In genomic region chr9:58739791-58740190, GRCm38 (mm10) we compare ENCODE assay signal across 16 mouse cellular contexts. TPM values are rescaled to one million over a fixed set of nuclear protein-coding genes. Genes with fewer than 3 reads are reported as not detected.
DNase-seq lines count a peak whose midpoint lies in the region; ATAC-seq and TF ChIP-seq lines count a peak whose summit lies in the region.
"Had no signal": no experiment of that assay in that cellular context is flagged by ENCODE, and none has a peak within 500 bp of the region (broad histone marks: within the 10 kb centered on the region; RNA-seq: fewer than 3 reads in every experiment).

No protein-coding gene starts in this region.

- peak overlapping the region; percentile 17; the same call in 1 of the 2 replicates for H3K27ac ChIP-seq in heart, embryonic 10.5 days
- no peak overlapping the region for H3K27ac ChIP-seq in heart, embryonic 11.5 days (ENCODE audit: low read depth, low read length)
- H3K27ac ChIP-seq in liver, adult 2 months (replicated peaks; ENCODE audit: insufficient read depth, low read depth, low read length) = no peak overlapping the region
- H3K27ac ChIP-seq in lung, embryonic 15.5 days = no peak overlapping the region
- H3K27ac ChIP-seq in intestine, postnatal 0 days (ENCODE audit: low read depth, low read length) = no peak overlapping the region
- H3K27ac ChIP-seq: embryonic facial prominence, embryonic 12.5 days; forebrain, embryonic 12.5 days; heart, embryonic 13.5 days; hindbrain, postnatal 0 days; limb, embryonic 10.5 days; midbrain, embryonic 12.5 days had no signal

- no peak for TF ChIP-seq CTCF in liver, adult 2 months (IDR thresholded peaks at IDR 0.05; ENCODE audit: low read depth, low read length)
- no peak for TF ChIP-seq CTCF in intestine, postnatal 0 days (IDR thresholded peaks at IDR 0.05; ENCODE audit: low read depth)

- no peaks in the 10 kb centered on the region for H3K79me2 ChIP-seq in liver, adult 2 months (ENCODE audit: control insufficient read depth, insufficient read depth, low read length)

- no peaks in the 10 kb centered on the region for H3K9me3 ChIP-seq in heart, embryonic 10.5 days
- no peaks in the 10 kb centered on the region for H3K9me3 ChIP-seq in heart, embryonic 11.5 days (replicated peaks; ENCODE audit: control insufficient read depth, low read length)
- H3K9me3 ChIP-seq in lung, embryonic 15.5 days = no peaks in the 10 kb centered on the region
- no peaks in the 10 kb centered on the region for H3K9me3 ChIP-seq in intestine, postnatal 0 days (ENCODE audit: control insufficient read depth)
- H3K9me3 ChIP-seq: embryonic facial prominence, embryonic 12.5 days; forebrain, embryonic 12.5 days; heart, embryonic 13.5 days; limb, embryonic 10.5 days; midbrain, embryonic 12.5 days had no signal

- no peaks in the 10 kb centered on the region for H3K27me3 ChIP-seq in heart, embryonic 10.5 days (ENCODE audit: insufficient read depth, poor library complexity, severe bottlenecking)
- H3K27me3 ChIP-seq in heart, embryonic 11.5 days (ENCODE audit: control insufficient read depth, insufficient read depth, low read length) = no peaks in the 10 kb centered on the region
- no peaks in the 10 kb centered on the region for H3K27me3 ChIP-seq in liver, adult 2 months (ENCODE audit: control insufficient read depth, insufficient read depth, low read length)
- no peaks in the 10 kb centered on the region for H3K27me3 ChIP-seq in lung, embryonic 15.5 days
- H3K27me3 ChIP-seq in intestine, postnatal 0 days (replicated peaks; ENCODE audit: control insufficient read depth, insufficient read depth, low read length) = no peaks in the 10 kb centered on the region
- H3K27me3 ChIP-seq: embryonic facial prominence, embryonic 12.5 days; forebrain, embryonic 12.5 days; heart, embryonic 13.5 days; midbrain, embryonic 12.5 days had no signal

- no peak overlapping the region for H3K9ac ChIP-seq in heart, embryonic 11.5 days (ENCODE audit: low read depth, low read length)
- no peak overlapping the region for H3K9ac ChIP-seq in liver, adult 2 months (ENCODE audit: low read depth, low read length)
- H3K9ac ChIP-seq in lung, embryonic 15.5 days = no peak overlapping the region
- no peak overlapping the region for H3K9ac ChIP-seq in intestine, postnatal 0 days (ENCODE audit: low read depth, low read length)
- H3K9ac ChIP-seq: embryonic facial prominence, embryonic 12.5 days; forebrain, embryonic 12.5 days; heart, embryonic 13.5 days; midbrain, embryonic 12.5 days had no signal

- no peak overlapping the region for H3K4me3 ChIP-seq in heart, embryonic 10.5 days
- no peak overlapping the region for H3K4me3 ChIP-seq in heart, embryonic 11.5 days (ENCODE audit: low read depth, low read length)
- no peak overlapping the region for H3K4me3 ChIP-seq in liver, adult 2 months (ENCODE audit: insufficient read depth, low read depth, low read length)
- H3K4me3 ChIP-seq in lung, embryonic 15.5 days = no peak overlapping the region
- H3K4me3 ChIP-seq in intestine, postnatal 0 days (ENCODE audit: low read depth, low read length) = no peak overlapping the region
- H3K4me3 ChIP-seq: embryonic facial prominence, embryonic 12.5 days; forebrain, embryonic 12.5 days; heart, embryonic 13.5 days; limb, embryonic 10.5 days; midbrain, embryonic 12.5 days had no signal

- H3K4me2 ChIP-seq in heart, embryonic 11.5 days = no peak overlapping the region
- H3K4me2 ChIP-seq in lung, embryonic 15.5 days = no peak overlapping the region
- no peak overlapping the region for H3K4me2 ChIP-seq in intestine, postnatal 0 days (replicated peaks; ENCODE audit: low read depth)
- H3K4me2 ChIP-seq: embryonic facial prominence, embryonic 12.5 days; forebrain, embryonic 12.5 days; heart, embryonic 13.5 days; midbrain, embryonic 12.5 days had no signal

- ATAC-seq in heart, embryonic 11.5 days (replicated peaks; ENCODE audit: insufficient number of reproducible peaks, low FRiP score, low TSS enrichment) = no peak
- ATAC-seq in lung, embryonic 15.5 days (ENCODE audit: borderline replicate concordance, extremely low read depth, low FRiP score, low TSS enrichment) = peak; percentile 46; the same call in 1 of the 2 replicates
- ATAC-seq in intestine, postnatal 0 days = no peak
- ATAC-seq: activated CD4-positive, CD25-positive, alpha-beta regulatory T cell, adult 4 months; hindbrain, postnatal 0 days had no signal

- WGBS in heart, embryonic 10.5 days = 52% methylated on average over 9 of the region's 9 CpGs
- 44% methylated on average over 9 of the region's 9 CpGs for WGBS in heart, embryonic 11.5 days (ENCODE audit: insufficient replicate concordance)
- WGBS in liver, adult 2 months = 84% methylated on average over 9 of the region's 9 CpGs
- WGBS in lung, embryonic 15.5 days = 43% methylated on average over 9 of the region's 9 CpGs
- WGBS in intestine, postnatal 0 days = 72% methylated on average over 9 of the region's 9 CpGs

- H3K36me3 ChIP-seq in heart, embryonic 10.5 days = no peaks in the 10 kb centered on the region
- no peaks in the 10 kb centered on the region for H3K36me3 ChIP-seq in heart, embryonic 11.5 days (ENCODE audit: control insufficient read depth, insufficient read depth, low read length)
- H3K36me3 ChIP-seq in liver, adult 2 months (ENCODE audit: control insufficient read depth, insufficient read depth, low read length) = no peaks in the 10 kb centered on the region
- H3K36me3 ChIP-seq in lung, embryonic 15.5 days = no peaks in the 10 kb centered on the region
- H3K36me3 ChIP-seq in intestine, postnatal 0 days (ENCODE audit: control insufficient read depth, insufficient read depth) = no peaks in the 10 kb centered on the region
- H3K36me3 ChIP-seq: embryonic facial prominence, embryonic 12.5 days; forebrain, embryonic 12.5 days; heart, embryonic 13.5 days; limb, embryonic 10.5 days; midbrain, embryonic 12.5 days had no signal

- peaks cover 9% of the 10 kb centered on the region for H3K4me1 ChIP-seq in heart, embryonic 10.5 days
- H3K4me1 ChIP-seq in heart, embryonic 11.5 days (ENCODE audit: control insufficient read depth, insufficient read depth, low read length) = 0 out of 2 replicates have a peak, but pooled peaks cover 4% of the 10 kb centered on the region
- H3K4me1 ChIP-seq in liver, adult 2 months (ENCODE audit: control insufficient read depth, insufficient read depth, low read length) = no peaks in the 10 kb centered on the region
- no peaks in the 10 kb centered on the region for H3K4me1 ChIP-seq in lung, embryonic 15.5 days
- no peaks in the 10 kb centered on the region for H3K4me1 ChIP-seq in intestine, postnatal 0 days (replicated peaks; ENCODE audit: control insufficient read depth, insufficient read depth, low read length)
- H3K4me1 ChIP-seq: embryonic facial prominence, embryonic 12.5 days; forebrain, embryonic 12.5 days; limb, embryonic 10.5 days; midbrain, embryonic 12.5 days had no signal

- no peak for DNase-seq in heart, embryonic 10.5 days (ENCODE audit: low spot score)
- peak; percentile 14 for DNase-seq in liver, adult 2 months (ENCODE audit: extremely low read depth, low read depth, low spot score)
- no peak for DNase-seq in liver
- DNase-seq in cerebellum, adult 11 months = no peak
- DNase-seq in cerebellum, adult 18-20 months = no peak
- DNase-seq: cerebellum, postnatal 10 days had no signal

- no peak for TF ChIP-seq POLR2A in liver, adult 2 months (IDR thresholded peaks at IDR 0.05; ENCODE audit: extremely low read depth, insufficient read depth, low read length)

RNA-seq across cellular contexts. Expression of gene Rec114, which starts 4.0 kb away (rescaled TPM):
- polyA plus RNA-seq in heart, embryonic 10.5 days (2016; fragmentation: Nextera tagmentation; extraction: Ambion mirVana) = 11.6 and 16.5 TPM in 2 replicates
- 15.5 and 15.6 TPM in 2 replicates for polyA plus RNA-seq in heart, embryonic 11.5 days (2014; fragmentation: Nextera tagmentation; extraction: Ambion mirVana)
- 1.5 and 1.7 TPM in 2 replicates for total RNA-seq in liver, adult 2 months (2014; rRNA removed)
- polyA plus RNA-seq in liver, adult 2 months (2012; rRNA removed) = 1.7 and 4.2 TPM in 2 replicates
- polyA plus RNA-seq in lung, embryonic 15.5 days (2015; fragmentation: Nextera tagmentation; extraction: Ambion mirVana) = 1.8 TPM in 2 replicates
- polyA plus RNA-seq in intestine, postnatal 0 days (2015; fragmentation: Nextera tagmentation; extraction: Ambion mirVana) = 1.9 and 2.1 TPM in 2 replicates
- polyA plus RNA-seq: activated CD4-positive, CD25-positive, alpha-beta regulatory T cell, adult 4 months had no signal
